Mouse (Mus musculus) E14TG2a.4 (cell line): ENCODE measurements around the gene Cfap77.

Experiments
- CTCF ChIP-seq: conservative IDR thresholded peaks from 2 replicates; pipeline ENCODE4 v1.5.1; 2014; ENCODE audit warnings: low read length
- NANOG ChIP-seq: IDR thresholded peaks from 2 replicates; pipeline ENCODE4 v1.6.1; 2014; ENCODE audit warnings: borderline replicate concordance, low read length, mixed read lengths
- POU5F1 ChIP-seq: IDR thresholded peaks from 2 replicates; pipeline ENCODE4 v1.6.1; 2014; ENCODE audit warnings: low read length, borderline replicate concordance

- TF ChIP-seq CTCF (no peak), POU5F1 (no peak), NANOG (no peak)
Measured at GRCm38 (mm10) chr2:29031951-29032350, 22.9 kb downstream of the Cfap77 start.
